Mouse (Mus musculus): ENCODE data around the gene Plaa. TPM values are rescaled to one million over a fixed set of nuclear protein-coding genes. Genes with fewer than 3 reads are reported as not detected.
A peak's percentile ranks its signal among the peaks of the same experiment; 100 is the strongest.
"Not testable (repeated sequence)": the region's sequence is repeated elsewhere in the genome, so short reads cannot be mapped to it uniquely, and the experiment has no call there.

Gene Plaa
- 10 to 100 TPM; 32.0 to 35.6 TPM for total RNA-seq (2021)
- long read RNA-seq, experiment 1, transcript Plaa-201 (14 exons, 2,784 nt), result major isoform, 25 of 31 reads
- long read RNA-seq, experiment 1, partial matches to known transcripts, result 1 of 31 reads
- long read RNA-seq, experiment 1, other reads (novel, unspliced or antisense), result 5 of 31 reads
- long read RNA-seq, experiment 2, transcript Plaa-201 (14 exons, 2,784 nt), result major isoform, 47 of 61 reads
- long read RNA-seq, experiment 2, partial matches to known transcripts, result 3 of 61 reads
- long read RNA-seq, experiment 2, other reads (novel, unspliced or antisense), result 11 of 61 reads

DNA sequence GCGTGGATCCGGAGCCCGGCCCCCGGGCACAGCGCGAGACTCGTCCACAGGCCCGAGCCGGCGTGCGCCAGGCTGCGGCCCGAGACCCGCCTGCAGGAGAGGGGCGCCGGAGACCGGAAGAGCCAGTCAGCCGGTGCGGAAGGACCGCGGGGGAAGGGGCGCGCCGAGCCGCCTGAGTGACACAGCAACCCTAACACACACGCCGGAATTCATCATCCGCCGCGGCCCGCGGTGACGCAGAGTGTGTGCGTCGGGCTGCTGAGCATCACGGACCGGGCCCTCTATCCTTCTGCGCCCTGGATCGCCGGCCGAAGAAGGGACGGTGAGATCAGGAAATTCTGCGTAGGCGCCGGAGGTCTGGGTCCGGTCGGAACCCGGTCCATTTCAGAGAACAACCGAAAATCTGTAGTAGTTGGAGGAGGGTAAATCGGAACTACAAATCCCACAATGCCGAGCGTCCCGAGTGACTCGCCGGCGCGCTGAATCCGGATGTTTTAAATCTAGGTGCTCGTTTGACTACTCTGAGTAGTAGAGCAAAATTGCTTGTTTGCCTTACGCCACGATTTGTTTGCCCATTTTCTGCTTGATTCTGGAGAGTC lies at the start of gene Plaa:
Plaa (minus strand) TSS at position 214 of the 599 bp plus-strand sequence.
- DNase-seq, result peak; percentile 89

- not testable (repeated sequence) for DNase-seq
These were observed 47.6 kb upstream of the Plaa start for GRCm38 (mm10) chr4:94650426-94651175.

GRCm38 (mm10) chr4:94649920-94650319 lies 46.9 kb upstream of the Plaa start, which contains the start of gene Lrrc19:
Lrrc19 (minus strand) TSS chr4:94650144.
- DNase-seq, result no peak

DNA sequence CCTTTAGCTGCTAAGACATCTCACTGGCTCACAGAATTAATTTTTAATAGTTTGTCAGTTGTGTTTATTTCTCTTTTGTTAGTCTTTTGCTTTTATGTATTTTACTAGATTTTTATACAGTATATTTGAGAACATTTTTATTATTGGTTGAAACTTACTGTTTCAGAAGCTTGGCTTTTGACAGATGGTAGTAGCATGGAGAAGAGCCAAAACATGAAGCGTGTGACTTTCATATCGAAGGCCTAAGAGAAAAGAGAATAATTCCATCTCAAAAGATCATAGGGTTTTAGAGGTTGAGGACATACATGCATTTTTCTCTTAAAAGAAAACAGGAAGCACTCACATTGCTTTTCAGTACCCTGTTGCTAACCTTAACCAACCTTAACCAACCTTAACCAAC lies 40.1 kb upstream of the Plaa start:
- DNase-seq, result no peak

- no peak for DNase-seq
These were observed 17.0 kb upstream of the Plaa start for GRCm38 (mm10) chr4:94620077-94620476.

DNA sequence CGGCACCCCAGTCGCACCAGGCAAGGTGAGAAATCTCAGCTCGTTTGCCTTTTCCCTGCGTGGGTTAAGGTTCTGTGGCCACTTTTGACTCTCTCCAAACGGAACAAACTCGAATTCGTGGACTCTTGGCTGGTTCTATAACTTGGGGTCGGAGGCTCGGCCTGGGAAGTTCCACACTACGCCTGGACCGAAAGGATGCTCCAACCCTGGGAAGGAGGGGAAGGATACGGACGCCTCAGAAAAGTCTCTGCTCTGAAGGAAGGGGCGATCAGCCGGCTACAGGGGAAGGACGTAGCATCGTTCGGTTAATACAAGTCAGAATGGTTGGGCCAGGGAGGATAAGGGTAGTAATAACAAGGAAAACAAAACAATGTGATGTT lies 11.6 kb upstream of the Plaa start:
- no peak for DNase-seq

- peak; percentile 89 for DNase-seq
These were observed 11.1 kb upstream of the Plaa start, which contains the start of gene Ift74 for GRCm38 (mm10) chr4:94613972-94614626. Ift74 (plus strand) TSS chr4:94614491.

GRCm38 (mm10) chr4:94610339-94610738 lies 7.3 kb upstream of the Plaa start:
- no peak for DNase-seq

DNA sequence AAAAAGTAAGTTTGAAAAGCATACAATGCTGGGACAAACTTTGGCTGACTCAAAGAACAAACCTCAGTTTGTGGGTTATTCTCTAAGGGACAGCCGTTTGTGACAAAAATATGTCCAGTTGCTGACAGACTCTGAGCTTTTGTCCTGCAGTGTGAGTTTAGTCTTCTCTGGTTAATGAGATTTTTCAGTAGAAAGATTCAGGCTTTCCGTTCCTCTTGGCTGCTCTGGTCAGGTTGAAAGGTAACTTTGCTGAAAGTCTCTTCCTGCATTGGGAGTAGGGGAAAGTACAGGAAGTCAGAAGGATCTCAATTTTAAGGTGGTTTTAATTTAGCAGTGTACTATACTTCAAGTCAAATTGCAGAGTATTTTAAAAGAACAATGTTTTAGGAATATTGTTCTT lies 2.5 kb upstream of the Plaa start:
- DNase-seq, result no peak

- no peak for DNase-seq
These were observed 1.5 kb upstream of the Plaa start for GRCm38 (mm10) chr4:94604452-94605019.

- no peak for DNase-seq
These were observed 481 bp downstream of the Plaa start for GRCm38 (mm10) chr4:94602496-94603030.

DNA sequence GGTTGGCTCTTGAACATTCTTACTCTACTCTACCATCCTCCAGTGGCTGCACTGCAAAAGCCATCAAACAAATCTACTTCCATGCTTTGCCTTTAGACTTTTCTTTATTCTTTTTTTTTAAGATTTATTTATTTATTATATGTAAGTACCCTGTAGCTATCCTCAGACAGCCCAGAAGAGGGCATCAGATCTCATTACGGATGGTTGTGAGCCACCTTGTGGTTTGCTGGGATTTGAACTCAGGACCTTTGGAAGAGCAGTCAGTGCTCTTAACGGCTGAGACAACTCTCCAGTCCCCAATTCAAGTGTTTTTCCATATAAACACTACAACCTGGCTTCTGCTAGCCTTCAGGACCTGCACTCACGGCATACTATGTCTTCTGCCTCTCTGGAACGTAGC lies 1.6 kb downstream of the Plaa start:
- DNase-seq, result no peak

GRCm38 (mm10) chr4:94592709-94593108 lies 10.3 kb downstream of the Plaa start:
- DNase-seq, result no peak

GRCm38 (mm10) chr4:94591765-94592381 lies 11.2 kb downstream of the Plaa start:
- DNase-seq, result no peak

DNA sequence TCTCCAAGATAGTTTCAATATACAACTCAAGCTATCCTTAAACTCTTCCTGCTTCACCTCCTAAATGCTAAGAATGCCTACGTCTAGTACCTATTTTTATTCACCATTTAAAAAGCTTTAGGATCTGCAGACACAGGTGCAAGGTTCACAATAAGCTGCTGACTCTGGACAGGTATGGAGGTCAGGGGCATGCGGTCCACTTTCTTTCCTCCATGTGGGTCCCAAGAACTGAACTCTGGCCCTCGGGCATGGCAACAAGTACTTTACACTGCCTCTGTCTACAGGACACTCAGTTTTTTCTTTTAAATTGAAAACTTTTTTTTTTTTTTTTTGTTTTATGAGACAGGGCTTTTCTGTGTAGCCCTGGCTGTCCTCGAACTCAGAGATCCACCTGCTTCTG lies 30.4 kb downstream of the Plaa start:
- no peak for DNase-seq

GRCm38 (mm10) chr4:94564297-94564696 lies 38.7 kb downstream of the Plaa start:
- no peak for DNase-seq

DNA sequence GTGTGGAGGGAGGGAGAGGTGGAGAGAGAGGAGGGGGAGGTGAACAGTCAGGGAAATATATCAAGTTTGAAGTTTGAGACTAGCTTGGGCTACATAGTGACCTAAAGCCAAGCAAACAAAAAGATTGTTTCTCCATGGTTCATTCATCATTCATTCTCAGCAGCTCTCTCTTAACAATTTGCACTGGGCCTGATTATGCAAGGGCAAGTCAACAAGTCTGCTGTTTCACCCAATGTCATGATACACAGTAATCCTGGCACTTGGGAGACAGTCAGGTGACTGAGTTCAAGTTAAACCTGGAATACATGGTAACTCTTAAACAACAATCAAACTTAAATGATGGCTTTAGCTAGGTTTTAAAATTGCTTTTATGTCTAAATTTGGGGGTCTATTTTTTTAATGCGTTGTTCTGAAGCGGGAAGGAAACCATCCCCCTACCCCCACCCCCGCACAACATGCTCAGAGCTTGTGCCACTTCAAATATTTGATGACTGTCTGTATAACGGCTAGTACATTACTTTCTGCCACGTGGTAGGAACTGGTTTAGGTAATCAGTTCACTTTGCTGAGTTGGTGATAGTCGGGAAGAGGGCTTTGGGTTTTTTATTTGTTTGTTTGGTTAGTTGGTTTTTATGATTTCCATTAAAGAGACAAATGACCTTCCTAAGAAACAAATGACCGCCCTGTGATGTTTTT lies 40.9 kb downstream of the Plaa start:
- no peak for DNase-seq

DNA sequence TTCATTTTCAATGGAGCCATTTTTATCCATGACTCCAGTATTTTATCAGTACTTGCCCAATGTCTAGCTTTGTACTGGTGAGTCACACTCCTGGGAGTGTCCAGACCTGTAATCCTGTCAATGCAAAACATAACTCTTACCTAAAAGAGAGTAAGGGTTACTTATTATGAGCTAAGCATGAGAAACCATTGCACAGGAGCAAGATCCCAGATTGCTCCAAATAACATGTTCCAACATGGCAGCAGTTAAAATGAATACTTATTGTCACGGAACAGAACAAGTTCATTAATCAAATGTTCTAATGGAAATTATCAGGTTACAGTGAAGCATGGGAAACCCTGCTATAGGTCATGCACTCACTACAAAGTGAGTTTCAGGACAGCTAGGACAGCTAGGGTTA lies 42.7 kb downstream of the Plaa start:
- no peak for DNase-seq

GRCm38 (mm10) chr4:94559266-94559665 lies 43.8 kb downstream of the Plaa start:
- DNase-seq, result no peak

GRCm38 (mm10) chr4:94557145-94557544 lies 45.9 kb downstream of the Plaa start:
- DNase-seq, result no peak

Measured in gastrocnemius, postnatal 25 days (tissue).